Mouse (Mus musculus): Measurements from ENCODE around the gene Cdt1.

The Cdt1 gene

GRCm38 (mm10) chr8:122610209-122610608, 42.4 kb downstream of the Cdt1 start:
- in situ Hi-C loops (cut with MboI, MseI) = loop anchor here (5.0 kb wide), 1 partner anchor 328 kb away; the partner anchor contains the start of gene Zfpm1

DNA sequence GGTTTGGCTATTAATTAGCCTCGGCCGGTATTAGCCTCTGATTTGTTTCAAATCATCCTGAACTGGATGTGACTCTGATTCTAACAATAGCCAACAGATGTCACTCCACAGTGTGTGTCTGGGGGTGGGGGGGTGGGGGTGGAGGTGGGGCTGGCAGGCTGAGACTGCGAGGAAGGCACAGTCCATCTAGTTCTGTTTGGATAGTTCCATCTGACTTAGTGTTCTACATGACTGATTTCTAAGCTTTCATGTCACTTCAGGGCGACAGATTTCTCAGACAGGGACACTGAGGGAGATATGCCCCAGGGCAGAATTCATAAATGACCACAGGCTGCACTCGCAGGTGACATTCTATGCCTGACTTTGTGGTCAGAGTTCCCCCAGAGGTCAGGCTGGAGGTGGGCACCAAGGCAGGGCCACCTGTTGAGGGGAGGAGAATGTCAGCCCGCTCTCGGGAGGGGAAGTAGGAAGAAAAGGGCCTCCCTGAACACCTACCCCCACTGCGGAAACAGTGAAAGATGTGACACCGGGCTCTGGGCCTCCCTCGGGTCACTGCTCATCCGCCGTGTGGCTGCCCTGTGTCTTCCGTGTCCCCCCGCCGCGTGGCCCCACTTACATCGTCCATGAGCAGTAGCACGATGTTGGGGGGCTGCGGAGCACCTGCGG, 42.9 kb downstream of the Cdt1 start:
- in situ Hi-C loops (cut with MboI, MseI) = loop anchor here (5.0 kb wide), 1 partner anchor 328 kb away; the partner anchor contains the start of gene Zfpm1

DNA sequence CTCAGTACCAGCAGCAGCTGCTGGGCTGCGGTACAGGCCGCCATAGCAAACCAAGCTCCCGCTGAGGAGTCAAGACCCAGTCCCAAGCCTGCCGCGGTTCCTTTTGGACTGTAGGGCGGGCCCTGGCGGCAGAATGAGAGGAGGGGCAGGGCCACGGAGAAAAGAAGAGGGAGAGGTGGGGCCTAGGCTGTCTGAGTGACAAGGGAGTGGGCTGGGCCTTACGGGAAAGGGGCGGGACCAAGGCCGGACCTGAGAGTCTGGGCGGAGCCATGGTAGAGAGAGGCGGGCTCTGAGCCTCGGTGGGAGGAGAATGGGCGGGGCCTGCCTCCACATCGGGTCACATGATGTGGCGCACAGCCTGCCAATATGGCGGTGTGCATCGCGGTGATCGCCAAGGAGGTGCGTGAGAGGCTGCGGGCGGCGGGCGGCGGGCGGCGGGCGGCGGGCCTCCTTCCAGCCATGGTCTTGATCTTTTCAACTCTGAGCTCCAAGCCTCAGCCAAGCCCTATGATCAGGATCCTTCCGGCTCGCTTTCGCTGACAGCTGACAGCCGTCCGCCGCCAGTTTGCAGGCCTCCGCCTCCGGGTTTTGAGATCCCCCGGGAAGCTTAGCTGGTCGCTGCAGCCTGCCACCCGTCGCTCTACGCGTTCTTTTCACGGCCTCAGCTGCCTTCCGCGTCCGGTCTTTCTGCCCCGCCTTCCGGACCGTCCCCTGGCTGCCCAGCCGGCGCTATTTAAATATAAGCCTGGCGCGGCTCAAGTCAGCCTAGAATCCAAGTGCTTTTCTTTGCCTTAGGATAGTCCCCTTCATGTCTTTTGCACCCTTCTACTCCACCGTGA, 43.7 kb downstream of the Cdt1 start, which contains the start of the genes Galns and Trappc2l:
Gene Galns, minus strand, starts transcription at position 169 of the 839 bp plus-strand sequence.
Gene Trappc2l, plus strand, starts transcription at position 346 of the 839 bp plus-strand sequence.
- in situ Hi-C loops (cut with MboI, MseI) = loop anchor here (5.0 kb wide), 1 partner anchor 329 kb away; the partner anchor contains the start of gene Zfpm1

GRCm38 (mm10) chr8:122616181-122616905, 48.5 kb downstream of the Cdt1 start:
- in situ Hi-C loops (cut with MboI, MseI) = no loop called here

- in situ Hi-C loops (cut with MboI, MseI) = no loop called here
Observed at GRCm38 (mm10) chr8:122617947-122618546, 50.2 kb downstream of the Cdt1 start.

DNA sequence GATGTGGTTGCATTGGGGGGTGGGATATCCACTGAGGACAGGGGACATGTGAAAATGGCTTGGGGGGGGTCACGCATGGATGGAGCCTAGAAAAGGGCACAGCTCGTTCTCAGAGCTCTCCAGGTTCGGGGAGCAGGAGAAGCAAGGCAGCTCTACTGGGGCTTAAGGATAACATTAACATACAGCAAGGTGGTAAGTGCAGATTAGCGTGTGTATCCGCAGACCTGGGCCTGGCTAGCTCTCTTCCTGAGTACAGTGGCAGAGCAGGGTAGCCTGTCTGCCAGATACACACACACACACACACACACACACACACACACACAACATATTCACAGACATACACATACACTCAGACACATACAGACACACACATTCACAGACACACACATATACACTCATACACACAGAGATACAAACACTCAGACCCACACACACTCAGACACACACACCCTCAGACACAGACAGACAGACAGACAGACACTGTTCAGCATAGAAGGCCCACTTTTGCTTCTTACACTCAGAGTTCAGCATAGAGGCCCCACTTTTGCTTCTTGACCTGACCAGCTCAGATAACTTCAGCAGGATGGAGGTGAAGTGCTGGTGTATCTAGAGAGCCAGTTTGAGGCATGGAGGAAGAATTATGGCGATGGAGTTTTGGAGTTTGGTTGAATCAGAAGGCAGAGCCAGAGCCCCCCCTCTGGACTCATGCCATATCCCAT, 51.0 kb downstream of the Cdt1 start:
- in situ Hi-C loops (cut with MboI, MseI) = no loop called here

GRCm38 (mm10) chr8:122620446-122620845, 52.6 kb downstream of the Cdt1 start:
- in situ Hi-C loops (cut with MboI, MseI) = no loop called here

- in situ Hi-C loops (cut with MboI, MseI) = no loop called here
Observed at GRCm38 (mm10) chr8:122622727-122623126, 54.9 kb downstream of the Cdt1 start, which contains the start of gene Pabpn1l. Pabpn1l (minus strand) TSS chr8:122622739.
